Mouse (Mus musculus): ENCODE data around the gene Fxn. TPM values are rescaled to one million over a fixed set of nuclear protein-coding genes. Genes with fewer than 3 reads are reported as not detected.
"Not testable (repeated sequence)": the region's sequence is repeated elsewhere in the genome, so short reads cannot be mapped to it uniquely, and the experiment has no call there.

The Fxn gene
- total RNA-seq, 2 experiments from 2014 or later: 7.9 to 8.1 TPM

DNA sequence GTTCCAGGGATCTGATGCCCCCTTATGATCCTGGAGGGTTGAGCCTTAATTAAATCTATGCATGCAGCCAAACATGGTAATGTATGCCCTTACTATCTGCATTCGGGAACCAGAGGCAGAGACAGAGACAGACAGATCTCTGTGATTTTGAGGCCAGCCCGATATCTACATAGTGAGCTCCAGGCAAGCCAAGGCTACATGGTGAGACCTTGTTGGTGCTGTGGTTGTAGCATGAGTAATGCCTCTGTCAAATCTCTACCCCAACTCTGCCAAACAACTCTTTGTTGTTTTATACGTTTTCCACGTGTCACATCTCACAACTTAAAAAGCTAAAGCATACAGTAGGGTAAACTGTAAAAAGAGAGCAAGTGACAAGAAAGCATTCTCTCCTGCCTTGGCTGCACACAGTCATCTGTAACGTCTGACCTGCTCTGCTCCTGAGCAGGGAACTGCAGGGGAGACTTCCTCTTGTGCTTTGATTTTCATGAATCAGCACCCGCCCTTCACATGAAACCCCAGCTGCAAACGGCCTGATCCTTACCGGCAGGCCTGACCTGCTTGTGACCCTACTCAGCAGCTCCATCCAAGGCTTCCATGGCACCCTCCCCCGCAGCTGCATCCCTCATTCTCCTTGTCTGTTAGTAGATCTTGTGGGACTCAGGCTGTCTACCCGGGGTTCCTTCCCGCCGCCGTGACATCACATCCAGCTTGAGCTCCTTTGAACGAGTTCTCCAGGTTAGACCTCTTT lies 38.4 kb downstream of the Fxn start:
- DNase-seq: no peak

GRCm38 (mm10) chr19:24241271-24241670 lies 39.1 kb downstream of the Fxn start:
- no peak for DNase-seq

- no peak for DNase-seq
Measured at GRCm38 (mm10) chr19:24238011-24238410, 42.4 kb downstream of the Fxn start.

- not testable (repeated sequence) for DNase-seq
Measured at GRCm38 (mm10) chr19:24232356-24232755, 48.0 kb downstream of the Fxn start.

- DNase-seq: no peak
Measured at GRCm38 (mm10) chr19:24225305-24225696, 55.1 kb downstream of the Fxn start.

- DNase-seq: peak; percentile 9 to 15
Measured at GRCm38 (mm10) chr19:24224500-24225304, 55.7 kb downstream of the Fxn start, which contains the start of gene Tjp2. TSS of gene Tjp2 (minus strand) at chr19:24225030.

DNA sequence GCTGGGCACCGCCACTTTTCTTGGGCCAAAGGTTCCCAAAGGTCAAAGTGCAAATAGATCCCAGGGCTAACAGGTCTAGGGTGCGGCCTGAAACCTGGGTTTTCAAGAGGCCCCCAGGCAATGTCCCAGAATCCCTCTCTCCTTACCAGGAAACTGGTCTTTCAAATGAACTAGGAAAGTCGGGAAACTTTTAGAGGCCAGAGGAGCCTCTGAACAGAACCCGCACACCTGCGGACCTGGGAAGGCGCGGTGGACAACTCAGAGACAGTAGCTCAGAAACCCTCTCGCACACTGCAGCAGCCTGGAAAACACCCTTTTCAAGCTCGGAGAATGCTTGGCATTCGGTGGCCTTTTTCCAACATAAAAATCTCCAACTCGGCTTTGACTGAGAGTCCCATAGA lies 56.6 kb downstream of the Fxn start:
- no peak for DNase-seq

- DNase-seq: no peak
Measured at GRCm38 (mm10) chr19:24221455-24221854, 59.0 kb downstream of the Fxn start.

- DNase-seq: no peak
Measured at GRCm38 (mm10) chr19:24220795-24221445, 59.5 kb downstream of the Fxn start.

GRCm38 (mm10) chr19:24219011-24219410 lies 61.4 kb downstream of the Fxn start:
- no peak for DNase-seq

DNA sequence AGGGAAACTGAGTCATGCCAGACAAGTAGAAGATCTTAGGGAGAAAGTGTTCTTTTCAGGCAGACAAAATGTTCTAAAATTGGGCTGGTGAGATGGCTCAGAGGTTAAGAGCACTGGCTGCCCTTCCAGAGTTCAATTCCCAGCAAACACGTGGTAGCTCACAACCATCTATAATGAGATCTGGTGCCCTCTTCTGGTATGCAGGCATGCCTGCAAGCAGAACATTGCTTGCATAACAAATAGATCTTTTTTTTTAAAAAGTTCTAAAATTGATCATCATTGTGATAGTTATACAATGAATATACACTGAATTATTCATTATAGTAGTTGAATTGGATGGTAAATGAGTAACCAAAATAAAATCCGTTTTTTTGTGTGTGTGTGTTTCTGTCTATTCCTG lies 62.1 kb downstream of the Fxn start:
- no peak for DNase-seq

- no peak for DNase-seq
Measured at GRCm38 (mm10) chr19:24217851-24218250, 62.6 kb downstream of the Fxn start.

DNA sequence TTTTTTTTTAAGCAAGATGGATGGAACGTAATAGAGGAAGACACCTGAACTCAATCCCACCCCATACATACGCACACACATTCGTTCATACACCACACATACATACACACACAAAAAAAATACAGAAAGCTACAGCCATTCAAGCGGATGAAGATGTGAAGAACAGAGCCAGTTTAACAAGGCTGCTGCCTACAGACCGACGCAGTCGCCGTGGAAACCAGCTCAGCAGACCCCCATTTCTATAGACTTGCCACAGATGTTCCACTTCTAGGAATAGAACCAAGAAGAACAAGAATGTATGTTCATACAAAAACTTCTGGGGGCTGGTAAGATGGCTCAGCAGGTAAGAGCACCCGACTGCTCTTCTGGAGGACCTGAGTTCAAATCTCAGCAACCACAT lies 63.6 kb downstream of the Fxn start:
- DNase-seq: no peak

DNA sequence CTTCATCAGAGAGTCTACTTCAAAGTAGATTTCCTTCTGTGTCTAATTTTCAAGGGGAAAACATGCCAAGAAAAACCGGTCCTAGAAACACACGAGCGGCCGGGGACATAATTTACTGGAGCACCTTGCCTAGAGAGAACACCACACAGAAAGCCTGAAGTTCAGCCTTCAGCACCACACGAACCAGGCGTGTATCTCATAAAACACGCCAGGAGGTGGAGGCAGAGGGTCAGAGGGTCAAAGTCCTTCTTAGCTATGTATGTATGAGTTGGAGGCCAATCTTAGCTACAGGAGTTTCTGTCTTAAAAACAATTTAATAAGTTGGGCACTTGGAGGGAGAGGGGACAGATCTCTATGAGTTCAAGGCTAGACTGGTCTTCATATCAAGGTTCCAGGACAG lies 65.5 kb downstream of the Fxn start:
- DNase-seq: no peak

DNA sequence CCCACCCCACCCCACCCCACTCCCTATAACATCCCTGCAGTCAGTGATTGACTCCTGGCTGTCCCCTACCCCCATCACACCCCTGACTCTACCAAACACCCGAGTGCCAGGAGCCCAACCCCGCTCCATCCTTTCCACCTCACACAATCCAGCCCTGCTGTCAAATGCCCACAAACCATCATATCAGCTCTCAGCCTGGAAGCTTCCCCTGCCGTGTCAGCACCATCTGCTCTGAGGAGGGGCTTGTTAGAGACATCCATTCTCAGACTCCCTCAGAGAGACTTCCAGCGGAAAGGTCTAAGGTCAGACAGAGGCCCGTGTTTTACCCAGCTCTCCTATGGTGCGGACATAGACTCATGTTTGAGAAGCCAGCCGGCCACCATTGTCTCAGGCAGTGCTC lies 67.1 kb downstream of the Fxn start:
- DNase-seq: no peak

- DNase-seq: no peak
Measured at GRCm38 (mm10) chr19:24212552-24213249, 67.7 kb downstream of the Fxn start.

Other genes starting within 250 kb of the Fxn start
- 1 to 10 TPM; 8.0 to 8.4 TPM for gene Fam189a2, start 249.6 kb downstream of the Fxn start, total RNA-seq (2021)
- gene Tjp2, start 55.6 kb downstream of the Fxn start, total RNA-seq (2021): 10 to 100 TPM; 18.7 to 19.6 TPM
- 10 to 100 TPM; 28.1 to 35.2 TPM for gene Fam122a, start 196.8 kb upstream of the Fxn start, total RNA-seq (2021)